Mouse (Mus musculus) hindbrain, embryonic 12.5 days (tissue): ENCODE results near the gene Ppy. TPM values are rescaled to one million over a fixed set of nuclear protein-coding genes. Genes with fewer than 3 reads are reported as not detected.

Source experiments
- ATAC-seq: fragments of 200-750 bp; cut with Nextera tagmentation; 2 replicates; pipeline ENCODE4 v1.8.0; 2017; ENCODE audit warnings: moderate TSS enrichment; ENCODE audit not compliant: low FRiP score
- H3K27ac ChIP-seq: fragments of 300-500 bp; sonication (generic); 2 replicates; pipeline ENCODE4 v1.5.1; 2016; ENCODE audit warnings: mild to moderate bottlenecking
- H3K27me3 ChIP-seq: fragments of 300-500 bp; sonication (generic); 2 replicates; pipeline ENCODE4 v1.6.1; 2016; ENCODE audit warnings: mild to moderate bottlenecking
- H3K36me3 ChIP-seq: fragments of 300-500 bp; sonication (generic); 2 replicates; pipeline ENCODE4 v1.6.1; 2016; ENCODE audit warnings: mild to moderate bottlenecking
- H3K4me1 ChIP-seq: fragments of 300-500 bp; sonication (generic); 2 replicates; pipeline ENCODE4 v1.6.1; 2016
- H3K4me2 ChIP-seq: fragments of 300-500 bp; sonication (generic); replicated peaks from 2 replicates; pipeline ENCODE4 v1.6.1; 2016; ENCODE audit warnings: mild to moderate bottlenecking
- H3K4me3 ChIP-seq: fragments of 300-500 bp; sonication (generic); 2 replicates; pipeline ENCODE4 v1.5.1; 2016; ENCODE audit warnings: mild to moderate bottlenecking
- H3K9ac ChIP-seq: fragments of 300-500 bp; sonication (generic); 2 replicates; pipeline ENCODE4 v1.6.1; 2016; ENCODE audit warnings: mild to moderate bottlenecking, moderate library complexity
- H3K9me3 ChIP-seq: fragments of 300-500 bp; sonication (generic); replicated peaks from 2 replicates; pipeline ENCODE4 v1.6.1; 2016; ENCODE audit warnings: mild to moderate bottlenecking
- WGBS: fragments of 180-500 bp; shearing (Covaris S2); methylation state at CpG from one replicate; pipeline ENCODE4 v1.1.7; 2016; 5-methylcytosine and 5-hydroxymethylcytosine counted together
- polyA plus RNA-seq: library from polyadenylated mRNA; unstranded; fragments of >200 nt; fragmentation: Nextera tagmentation; extraction: Ambion mirVana; gene quantifications from 2 replicates; pipeline ENCODE4 v1.2.1, GENCODE M21; 2016

Gene Ppy
- polyA plus RNA-seq, 1 experiment from 2014 or later: not detected

DNA sequence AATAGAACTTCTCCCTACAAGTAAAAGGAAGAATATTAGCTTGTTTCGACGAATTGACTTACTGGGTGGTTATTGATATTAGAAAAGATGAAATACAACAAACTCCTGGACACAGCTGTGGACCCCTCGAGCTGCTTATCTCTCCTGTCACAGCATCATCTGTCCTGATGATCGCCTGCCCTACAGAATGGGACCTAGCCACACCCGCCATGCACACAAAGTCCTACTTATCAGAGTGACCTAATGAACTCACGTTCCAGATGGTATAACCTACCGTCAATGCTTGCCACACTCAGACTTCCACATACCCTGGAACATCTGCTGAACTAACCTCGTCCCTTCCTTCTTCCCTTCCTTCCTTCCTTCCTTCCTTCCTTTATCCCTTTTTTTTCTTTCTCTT, 15.1 kb upstream of the Ppy start:
- Histone ChIP-seq H3K9me3 (no peaks in the 10 kb centered on the region), H3K4me1 (no peaks in the 10 kb centered on the region), H3K27me3 (0 out of 2 replicates have a peak, but pooled peaks cover 8% of the 10 kb centered on the region), H3K4me2 (no peak overlapping the region), H3K9ac (no peak overlapping the region), H3K4me3 (no peak overlapping the region), H3K27ac (no peak overlapping the region), H3K36me3 (no peaks in the 10 kb centered on the region)
- no peak for ATAC-seq
- WGBS: 84% methylated on average over 8 of the region's 8 CpGs

DNA sequence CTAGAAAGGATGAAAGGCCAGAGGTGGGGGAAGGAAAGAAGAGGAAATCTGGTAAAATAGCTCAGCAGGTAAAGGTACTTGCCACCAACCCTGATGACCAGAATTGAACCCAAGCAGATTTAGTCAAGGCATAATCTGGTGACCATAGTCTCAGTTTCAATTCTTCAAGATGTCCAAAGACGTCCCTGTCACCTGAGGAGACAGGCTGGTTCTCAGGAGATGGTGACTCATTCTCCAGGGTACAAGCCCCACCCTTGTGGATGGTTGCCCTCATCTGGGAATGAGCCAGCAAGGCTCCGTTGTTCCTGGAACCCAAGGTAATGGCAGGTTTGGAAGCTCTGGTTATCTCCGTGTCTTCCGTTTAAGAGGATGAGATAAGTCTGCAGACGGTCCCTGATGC, 10.5 kb upstream of the Ppy start:
- H3K9ac ChIP-seq: no peak overlapping the region
- no peak for ATAC-seq
- H3K4me1 ChIP-seq: peaks cover 7% of the 10 kb centered on the region; the same call in 1 of the 2 replicates
- 85% methylated on average over 5 of the region's 5 CpGs for WGBS
- no peak overlapping the region for H3K27ac ChIP-seq
- H3K4me3 ChIP-seq: no peak overlapping the region
- H3K27me3 ChIP-seq: peaks cover 42% of the 10 kb centered on the region
- H3K9me3 ChIP-seq: no peaks in the 10 kb centered on the region
- H3K4me2 ChIP-seq: no peak overlapping the region
- H3K36me3 ChIP-seq: no peaks in the 10 kb centered on the region

DNA sequence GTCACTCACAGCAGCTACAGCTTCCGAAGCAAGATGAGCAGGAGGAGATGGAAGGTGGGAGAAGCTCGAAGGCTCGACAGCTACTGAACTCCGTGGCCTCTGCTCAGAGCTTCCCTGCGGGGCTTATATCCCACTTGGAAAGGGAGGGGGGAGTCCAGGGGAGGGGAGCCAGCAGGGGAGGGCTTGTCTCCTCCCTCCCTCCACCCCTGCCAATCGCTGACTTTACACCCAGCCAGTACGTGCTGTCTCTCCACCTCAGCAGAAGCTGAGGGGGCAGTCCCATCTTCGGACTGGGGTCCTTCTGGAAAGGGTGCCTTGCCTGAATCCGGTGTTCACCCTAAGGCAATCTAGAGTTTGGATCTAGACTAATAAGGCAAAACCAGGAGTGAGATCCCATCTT, 6.6 kb upstream of the Ppy start, which contains the start of gene Pyy:
Gene Pyy (minus strand): TSS at position 101 of the 400 bp plus-strand sequence.
- Histone ChIP-seq H3K4me3 (0 out of 2 replicates have a peak within 1 kb of the TSS, but pooled peaks have one; percentile 4), H3K36me3 (no peaks in the 10 kb centered on the region), H3K4me2 (peak within 1 kb of the TSS; percentile 19; the same call in 1 of the 2 replicates), H3K27ac (no peak within 1 kb of the TSS), H3K27me3 (peaks cover 72% of the 10 kb centered on the region), H3K4me1 (peaks cover 7% of the 10 kb centered on the region; the same call in 1 of the 2 replicates), H3K9ac (no peak within 1 kb of the TSS; the same call in 1 of the 2 replicates), H3K9me3 (no peaks in the 10 kb centered on the region)
- 12% methylated on average over 9 of the region's 9 CpGs for WGBS
- no peak for ATAC-seq

DNA sequence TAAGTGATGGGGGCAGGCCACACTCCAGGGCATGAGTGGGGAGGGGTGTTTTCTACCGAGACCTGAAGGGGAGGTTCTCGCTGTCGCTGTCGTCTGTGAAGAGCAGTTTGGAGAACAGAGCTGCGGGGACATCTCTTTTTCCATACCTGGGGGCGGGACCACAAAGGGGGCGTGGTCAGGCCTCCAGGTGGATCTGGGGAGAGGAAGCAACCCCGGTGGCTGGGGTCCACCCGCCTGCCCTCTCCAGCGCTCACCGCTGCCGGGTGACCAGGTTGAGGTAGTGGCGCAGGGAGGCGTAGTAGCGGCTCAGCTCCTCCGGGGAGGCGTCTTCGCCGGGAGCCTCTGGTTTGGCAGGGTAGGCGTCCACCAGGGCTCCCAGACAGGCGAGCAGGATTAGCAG, 5.8 kb upstream of the Ppy start:
- Histone ChIP-seq H3K27me3 (peaks cover 77% of the 10 kb centered on the region), H3K4me3 (0 out of 2 replicates have a peak overlapping the region, but pooled peaks have one; percentile 4), H3K4me2 (peak overlapping the region; percentile 19; the same call in 1 of the 2 replicates), H3K36me3 (no peaks in the 10 kb centered on the region), H3K4me1 (peaks cover 7% of the 10 kb centered on the region; the same call in 1 of the 2 replicates), H3K9ac (no peak overlapping the region; the same call in 1 of the 2 replicates), H3K9me3 (no peaks in the 10 kb centered on the region), H3K27ac (no peak overlapping the region)
- WGBS: 2% methylated on average over 21 of the region's 21 CpGs
- no peak for ATAC-seq

DNA sequence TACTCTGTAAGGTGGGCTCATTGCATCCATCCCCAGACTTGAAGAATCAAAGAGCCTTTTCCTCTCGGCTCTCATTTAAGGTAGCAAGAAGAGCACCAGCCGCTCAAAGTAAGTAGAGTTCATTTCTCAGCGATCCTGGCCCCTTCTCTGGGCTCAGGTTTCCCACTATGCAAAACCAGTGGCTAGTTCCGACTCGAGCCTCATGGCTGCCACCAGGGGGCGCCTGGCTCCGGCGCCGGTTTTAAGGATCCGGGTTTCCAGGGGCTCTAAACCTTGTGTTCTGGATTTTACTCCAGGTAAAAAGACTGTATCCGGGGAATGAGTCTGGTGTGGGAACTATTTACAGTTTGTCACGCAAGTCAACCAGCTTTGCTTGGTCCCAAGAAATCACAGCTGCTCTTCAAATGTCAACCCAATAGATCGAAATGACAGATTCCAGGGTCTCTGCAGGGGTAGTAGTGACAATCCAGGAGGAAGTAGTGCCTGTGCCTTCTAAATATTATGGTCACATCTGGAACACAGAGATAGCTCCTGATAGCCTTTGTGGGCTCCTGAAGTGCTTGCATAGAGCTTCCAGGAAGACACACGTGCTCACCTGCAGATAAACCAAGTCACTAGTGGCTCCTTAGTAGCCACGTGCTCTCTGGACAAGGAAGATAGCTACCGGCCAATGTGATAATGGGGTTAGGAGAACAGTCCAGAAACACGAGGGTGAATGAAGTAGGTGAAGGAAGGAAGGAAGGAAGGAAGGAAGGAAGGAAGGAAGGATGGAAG, 1.6 kb upstream of the Ppy start:
- no peaks in the 10 kb centered on the region for H3K36me3 ChIP-seq
- H3K27ac ChIP-seq: no peak overlapping the region
- no peaks in the 10 kb centered on the region for H3K9me3 ChIP-seq
- peaks cover 82% of the 10 kb centered on the region for H3K27me3 ChIP-seq
- no peak for ATAC-seq
- no peak overlapping the region for H3K9ac ChIP-seq
- 19% methylated on average over 17 of the region's 17 CpGs for WGBS
- no peak overlapping the region for H3K4me3 ChIP-seq
- H3K4me1 ChIP-seq: peaks cover 7% of the 10 kb centered on the region; the same call in 1 of the 2 replicates
- no peak overlapping the region for H3K4me2 ChIP-seq

DNA sequence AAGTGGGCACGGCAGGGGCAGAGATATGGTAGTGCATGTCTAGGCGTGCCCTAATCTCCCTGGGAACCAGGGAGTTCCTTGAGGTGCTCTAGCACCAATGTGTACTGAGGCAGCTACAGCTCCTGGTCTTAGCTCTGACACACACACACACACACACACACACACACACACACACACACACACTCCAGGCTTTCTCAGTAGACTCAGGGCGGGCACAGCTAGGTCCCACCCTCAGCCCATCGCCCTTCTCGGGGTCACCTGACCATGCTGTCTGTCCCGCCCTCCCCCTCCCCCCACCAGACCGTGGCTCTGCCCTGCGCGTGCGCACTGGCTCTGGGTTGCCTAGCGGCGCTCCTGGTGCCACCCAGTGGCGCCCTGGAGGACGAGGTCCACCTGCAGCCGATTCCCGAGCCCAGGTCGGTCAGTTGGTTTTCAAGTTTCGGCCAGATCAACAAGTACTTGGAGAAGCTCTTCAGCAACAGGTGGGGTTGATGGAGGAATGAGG, 4.2 kb downstream of the Ppy start:
- ATAC-seq: peak; percentile 88
- Histone ChIP-seq H3K9ac (no peak overlapping the region), H3K36me3 (no peaks in the 10 kb centered on the region), H3K4me3 (peak overlapping the region; percentile 11; the same call in 1 of the 2 replicates), H3K27me3 (peaks cover 33% of the 10 kb centered on the region), H3K4me2 (peak overlapping the region; percentile 50), H3K4me1 (peaks cover 13% of the 10 kb centered on the region), H3K9me3 (no peaks in the 10 kb centered on the region), H3K27ac (no peak overlapping the region)
- WGBS: 8% methylated on average over 18 of the region's 18 CpGs

DNA sequence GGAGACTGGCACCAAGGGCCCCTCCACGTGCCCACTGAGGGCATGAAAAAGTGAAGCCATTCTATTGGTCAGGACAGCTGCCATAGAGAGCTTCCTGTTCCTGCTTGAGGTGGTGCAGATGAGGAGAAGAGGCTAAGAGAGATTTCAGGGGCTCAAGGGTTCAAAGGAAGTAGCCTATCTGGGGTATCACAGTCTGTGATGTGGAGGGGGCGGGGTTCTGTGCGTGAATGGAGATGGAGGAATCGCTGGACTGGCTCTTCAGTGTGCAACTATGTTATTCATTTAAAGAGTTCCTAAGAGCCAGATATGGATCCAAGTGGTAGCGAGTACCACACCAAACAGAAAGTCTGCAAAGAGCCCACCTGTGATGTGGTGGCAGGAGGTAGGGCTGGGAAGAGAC, 4.7 kb downstream of the Ppy start:
- no peak overlapping the region for H3K4me3 ChIP-seq
- peaks cover 32% of the 10 kb centered on the region for H3K27me3 ChIP-seq
- 0 out of 2 replicates have a peak, but pooled peaks have one; percentile 26 for ATAC-seq

DNA sequence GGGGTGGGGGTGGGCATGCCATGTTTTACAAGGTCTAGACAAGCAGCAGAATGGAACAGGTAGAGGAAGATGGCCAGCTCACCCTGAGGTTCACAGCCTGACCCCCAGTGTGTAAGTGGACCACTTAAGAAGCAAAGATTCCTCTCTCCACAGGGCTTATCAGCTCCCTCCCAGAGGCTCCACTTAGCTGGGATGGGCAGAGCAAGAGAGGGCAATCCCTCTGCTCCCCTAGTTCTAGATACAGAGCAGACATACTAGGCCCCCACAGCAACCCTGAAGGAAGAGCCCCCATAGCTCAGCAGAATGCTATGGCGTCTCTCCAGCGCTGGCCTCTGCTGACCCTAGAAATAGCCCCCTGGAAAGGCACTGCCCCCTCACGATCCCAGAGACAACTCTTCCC, 5.4 kb downstream of the Ppy start:
- Histone ChIP-seq H3K9ac (no peak overlapping the region), H3K36me3 (no peaks in the 10 kb centered on the region), H3K4me1 (peaks cover 13% of the 10 kb centered on the region), H3K27ac (no peak overlapping the region), H3K27me3 (peaks cover 24% of the 10 kb centered on the region), H3K9me3 (no peaks in the 10 kb centered on the region), H3K4me3 (no peak overlapping the region), H3K4me2 (no peak overlapping the region)
- WGBS: 78% methylated on average over 3 of the region's 3 CpGs
- no peak for ATAC-seq

More for the DNA sequence above, 4.7 kb downstream of the Ppy start:
- 68% methylated on average over 5 of the region's 5 CpGs for WGBS
- H3K4me1 ChIP-seq: peaks cover 13% of the 10 kb centered on the region
- no peak overlapping the region for H3K9ac ChIP-seq
- peak overlapping the region; percentile 50 for H3K4me2 ChIP-seq
- H3K27ac ChIP-seq: no peak overlapping the region
- H3K9me3 ChIP-seq: no peaks in the 10 kb centered on the region
- no peaks in the 10 kb centered on the region for H3K36me3 ChIP-seq

DNA sequence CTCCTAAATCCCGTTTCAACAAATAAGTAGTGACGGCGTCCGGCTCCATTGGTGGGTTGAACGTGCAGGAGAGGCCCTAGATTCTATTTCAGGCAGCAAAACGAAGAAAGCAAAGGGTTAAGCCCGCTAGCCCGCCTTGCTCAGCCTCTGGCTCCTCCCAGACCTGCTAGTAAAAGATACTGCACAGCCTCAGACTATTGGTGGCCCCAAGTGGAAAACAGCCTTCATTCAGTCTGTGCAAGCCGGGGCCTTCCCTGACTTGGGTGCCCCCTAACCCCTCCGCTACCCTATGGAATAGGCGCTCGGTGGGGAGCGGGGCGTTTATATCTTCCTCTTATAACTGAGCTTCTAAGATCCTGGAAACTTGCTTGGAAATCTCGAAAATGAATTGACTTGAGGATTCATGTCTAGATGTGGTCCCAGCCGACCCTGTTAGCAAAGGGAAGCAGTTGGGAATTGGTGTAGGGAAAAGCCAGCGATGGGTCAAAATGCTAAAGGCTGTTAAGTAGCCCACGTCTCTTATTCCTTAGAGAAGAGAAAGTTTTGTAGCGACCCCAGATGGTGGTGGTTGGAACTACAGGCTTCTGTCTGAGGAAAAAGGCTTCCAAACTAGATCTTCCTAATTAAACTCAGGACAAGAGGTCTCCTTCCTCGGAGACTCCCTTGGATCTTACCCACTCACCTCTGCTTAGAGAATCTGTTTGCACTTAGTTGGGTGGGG, 11.9 kb downstream of the Ppy start:
- Histone ChIP-seq H3K27me3 (0 out of 2 replicates have a peak, but pooled peaks cover 5% of the 10 kb centered on the region), H3K9ac (peak overlapping the region; percentile 75; the same call in 1 of the 2 replicates), H3K9me3 (no peaks in the 10 kb centered on the region), H3K27ac (peak overlapping the region; percentile 96), H3K4me1 (peaks cover 27% of the 10 kb centered on the region), H3K36me3 (no peaks in the 10 kb centered on the region), H3K4me2 (peak overlapping the region; percentile 80), H3K4me3 (peak overlapping the region; percentile 62)
- under 1% methylated on average over 20 of the region's 20 CpGs for WGBS
- ATAC-seq: peak; percentile 27; the same call in 1 of the 2 replicates

DNA sequence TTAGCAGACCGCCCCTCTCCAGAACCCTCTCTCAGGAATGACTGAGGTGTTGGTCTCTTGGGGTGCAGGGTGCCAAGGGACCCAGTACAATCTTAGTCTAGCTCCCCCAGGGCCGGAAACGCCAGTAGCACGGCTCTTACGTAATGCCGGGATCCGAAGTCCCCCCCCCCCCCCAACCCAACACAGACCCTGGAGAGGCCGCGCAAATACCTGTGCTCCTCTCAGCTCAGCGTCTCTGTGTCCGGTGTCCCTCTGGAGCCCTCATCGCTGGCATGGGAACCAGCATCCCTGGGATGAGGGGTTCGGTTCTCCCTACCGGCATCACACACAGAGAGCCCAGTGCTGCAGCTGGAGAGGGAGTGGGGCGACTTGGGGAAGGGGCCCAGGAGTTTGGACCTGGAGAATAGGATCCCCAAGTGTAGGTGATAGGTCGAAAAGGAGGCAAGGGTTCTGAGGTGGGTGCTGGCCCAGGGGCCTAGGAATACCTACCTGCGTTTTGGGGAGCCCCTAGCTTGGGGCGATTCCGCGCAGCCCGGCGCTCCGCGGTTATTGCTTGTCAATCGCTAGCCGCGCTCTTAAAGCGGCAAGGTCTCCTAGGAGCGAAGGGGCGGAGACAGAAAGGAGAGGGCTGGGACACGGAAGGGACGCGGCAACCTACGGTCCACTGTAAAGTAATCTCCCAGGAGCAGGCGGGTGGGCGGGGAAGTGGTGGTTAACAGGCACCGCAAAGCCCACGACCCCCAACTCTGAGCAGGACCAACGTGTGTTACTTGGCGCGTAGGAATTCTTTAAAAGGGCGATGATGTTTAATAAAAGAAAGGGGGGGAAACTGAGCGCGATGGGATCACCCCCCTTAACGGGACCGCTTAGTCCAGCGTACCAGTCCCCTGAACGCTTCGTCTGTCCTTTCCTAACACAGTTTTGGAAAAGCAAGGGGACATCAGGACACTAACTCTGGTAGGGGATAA, 12.9 kb downstream of the Ppy start, which contains the start of gene Mpp2:
Gene Mpp2 (minus strand): TSS at position 585 of the 968 bp plus-strand sequence.
- peak within 1 kb of the TSS; percentile 80 for H3K4me2 ChIP-seq
- 0 out of 2 replicates have a peak, but pooled peaks cover 5% of the 10 kb centered on the region for H3K27me3 ChIP-seq
- H3K9ac ChIP-seq: peak within 1 kb of the TSS; percentile 75
- H3K9me3 ChIP-seq: no peaks in the 10 kb centered on the region
- H3K4me3 ChIP-seq: peak within 1 kb of the TSS; percentile 62
- ATAC-seq: peak; percentile 57
- no peaks in the 10 kb centered on the region for H3K36me3 ChIP-seq
- under 1% methylated on average over 49 of the region's 49 CpGs for WGBS
- peaks cover 29% of the 10 kb centered on the region for H3K4me1 ChIP-seq
- peak within 1 kb of the TSS; percentile 96 for H3K27ac ChIP-seq

DNA sequence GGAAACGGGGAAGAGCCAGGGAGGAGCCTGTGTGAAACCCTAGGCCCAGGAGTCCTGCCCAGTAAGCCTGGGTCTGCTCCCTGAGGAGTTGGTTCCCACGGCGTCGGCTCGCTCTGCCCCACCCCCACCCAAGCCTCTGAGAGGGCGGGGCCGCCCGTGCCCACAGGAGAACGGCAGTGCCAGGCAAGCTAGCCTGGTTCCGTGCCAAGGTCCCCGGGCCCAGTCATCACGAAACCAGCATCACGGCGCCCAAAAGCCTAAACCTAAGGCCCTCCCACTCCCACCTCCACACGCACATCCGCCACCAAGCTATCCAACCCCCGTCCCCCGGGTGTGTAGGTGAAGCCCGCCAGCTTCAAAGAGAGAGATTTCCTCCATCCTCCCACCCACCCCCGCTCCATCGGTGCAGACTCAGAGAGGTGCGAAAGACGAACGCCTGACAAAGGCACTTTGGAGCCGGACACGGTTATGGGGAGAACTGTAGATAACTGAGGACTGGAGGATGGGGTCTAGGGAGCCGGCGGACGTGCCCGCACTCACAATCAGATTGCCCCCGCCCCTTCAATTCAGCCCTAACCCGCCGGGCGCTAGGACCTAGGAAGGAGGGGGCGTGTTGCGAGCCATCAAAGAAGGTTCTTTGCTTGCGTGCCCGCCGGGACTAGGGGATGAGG, 13.9 kb downstream of the Ppy start:
- Histone ChIP-seq H3K4me2 (peak overlapping the region; percentile 80), H3K4me3 (peak overlapping the region; percentile 62), H3K27ac (peak overlapping the region; percentile 96), H3K9me3 (no peaks in the 10 kb centered on the region), H3K27me3 (0 out of 2 replicates have a peak, but pooled peaks cover 5% of the 10 kb centered on the region), H3K4me1 (peaks cover 38% of the 10 kb centered on the region), H3K9ac (peak overlapping the region; percentile 75), H3K36me3 (no peaks in the 10 kb centered on the region)
- under 1% methylated on average over 39 of the region's 39 CpGs for WGBS
- ATAC-seq: peak; percentile 84
